Mouse (Mus musculus): ENCODE measurements around the gene Gpr68.
A peak's percentile ranks its signal among the peaks of the same experiment; 100 is the strongest.

Gpr68 gene

DNA sequence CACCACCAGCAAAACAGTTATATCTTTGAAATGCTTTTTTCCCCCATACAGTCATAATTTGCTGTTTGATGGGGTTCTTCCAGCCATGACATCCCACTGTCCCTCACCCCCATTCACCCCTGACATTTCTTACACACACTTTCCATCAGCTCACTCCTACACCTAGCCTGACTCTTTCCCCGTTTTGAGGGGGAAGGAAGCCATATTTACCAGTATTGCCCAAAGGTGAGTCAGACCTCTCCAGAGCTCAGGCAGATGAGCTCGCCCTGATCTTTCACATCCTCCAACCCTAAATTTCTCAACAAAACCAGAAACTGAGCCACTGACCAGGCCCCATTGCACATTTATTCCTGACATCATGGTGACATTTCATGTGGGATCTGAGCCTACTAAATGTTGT, 36.2 kb downstream of the Gpr68 start:
- DNase-seq (ENCODE audit: low spot score in 2 of 2): no peak

DNA sequence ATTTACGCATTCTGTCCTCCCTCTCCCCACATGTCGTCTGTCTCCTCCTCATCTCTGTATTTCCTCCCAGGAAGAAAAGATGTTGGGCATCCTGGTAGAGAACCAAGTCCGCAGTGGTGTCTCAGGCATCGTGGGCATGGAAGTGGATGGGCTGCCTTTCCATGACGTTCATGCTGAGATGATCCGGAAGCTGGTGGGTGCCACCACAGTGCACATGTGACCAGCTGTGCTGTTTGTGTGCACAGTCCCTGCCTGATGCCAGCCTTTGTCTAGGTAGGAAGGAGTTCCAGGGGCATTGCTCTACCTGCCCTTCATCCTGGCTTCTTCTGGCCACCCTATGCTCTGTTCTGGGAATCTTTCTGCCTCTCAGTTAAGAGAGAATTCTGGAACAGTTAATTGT, 36.8 kb downstream of the Gpr68 start:
- no peak for DNase-seq (ENCODE audit: low spot score in 2 of 2)

GRCm38 (mm10) chr12:100868049-100868622, 39.9 kb downstream of the Gpr68 start:
- DNase-seq (ENCODE audit: low spot score in 2 of 2): no peak

- no peak for DNase-seq (ENCODE audit: low spot score in 2 of 2)
Observed at GRCm38 (mm10) chr12:100867097-100867496, 40.9 kb downstream of the Gpr68 start.

DNA sequence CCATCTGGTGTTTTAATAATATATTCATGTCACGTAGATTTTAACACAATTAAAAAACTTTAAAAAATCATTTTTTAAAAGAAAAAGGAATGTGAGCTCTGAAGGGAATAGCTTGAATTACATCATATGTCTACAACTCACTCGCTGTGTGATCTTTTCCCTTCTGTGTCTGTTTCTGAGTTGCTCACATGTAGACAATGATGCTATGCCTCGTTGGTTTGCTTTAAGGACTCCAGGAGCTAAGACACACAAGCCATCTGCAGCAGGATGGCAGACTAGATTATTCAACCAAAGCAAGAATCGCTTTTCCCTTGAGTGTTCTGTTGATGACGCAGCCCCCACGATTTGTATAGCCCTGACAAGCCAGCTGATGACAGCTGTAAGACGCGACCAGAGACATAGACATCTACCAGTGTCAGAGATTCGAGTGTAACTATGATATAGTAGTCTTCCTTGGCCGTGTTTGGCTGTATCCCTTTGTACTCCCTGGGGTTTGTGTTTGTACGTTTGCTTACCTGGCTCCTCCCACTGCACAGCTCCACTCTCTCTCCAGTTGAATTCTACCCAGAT, 42.4 kb downstream of the Gpr68 start:
- no peak for DNase-seq (ENCODE audit: low spot score in 2 of 2)

DNA sequence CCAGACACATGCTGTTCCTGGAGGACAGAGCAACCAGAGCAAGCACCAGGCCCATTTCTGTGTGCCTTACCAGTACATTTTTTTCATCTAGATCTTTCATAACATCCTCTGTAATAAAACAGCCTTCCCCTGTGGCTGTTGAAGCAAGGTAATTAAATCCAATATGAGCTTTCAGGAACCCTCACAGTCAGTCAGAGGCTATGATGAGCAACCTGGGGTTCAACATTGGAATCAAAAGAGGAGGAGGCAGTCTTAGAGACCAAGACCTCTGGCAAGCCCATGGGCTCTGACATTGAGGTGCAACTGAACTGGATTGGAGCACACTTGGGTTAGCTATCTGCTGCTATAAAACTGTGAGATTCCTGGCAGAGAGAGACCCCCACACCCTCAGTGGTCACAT, 42.9 kb downstream of the Gpr68 start:
- DNase-seq (ENCODE audit: low spot score in 2 of 2): no peak

DNA sequence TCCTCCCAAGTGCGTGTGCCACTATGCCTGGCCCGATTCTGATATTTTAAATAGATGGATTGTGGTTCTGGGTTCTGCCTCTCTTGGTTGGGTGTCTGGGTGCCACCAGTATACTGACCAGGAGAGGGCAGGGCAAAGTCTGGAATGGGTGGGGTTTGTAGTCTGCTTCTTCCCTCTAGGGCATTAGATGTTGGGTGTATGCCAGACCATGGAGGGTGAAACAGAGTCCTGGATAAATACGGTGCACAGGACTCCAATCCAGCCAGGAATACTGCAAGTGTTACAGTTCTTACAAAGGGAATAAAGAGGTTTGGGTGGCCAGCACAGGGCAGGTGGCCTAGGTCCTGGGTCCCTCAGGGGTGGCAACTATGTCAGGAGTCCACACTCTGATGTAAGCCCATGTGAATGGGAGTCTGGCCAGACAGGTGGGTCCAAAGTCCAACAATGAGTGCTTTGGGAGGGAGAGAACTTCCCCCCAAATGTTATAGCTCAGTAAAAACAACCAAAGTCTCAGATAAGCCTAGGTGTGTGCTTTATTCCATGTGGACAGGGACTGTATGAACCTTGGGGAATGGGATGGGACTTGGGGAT, 45.0 kb downstream of the Gpr68 start:
- DNase-seq (ENCODE audit: low spot score in 2 of 2): no peak

DNA sequence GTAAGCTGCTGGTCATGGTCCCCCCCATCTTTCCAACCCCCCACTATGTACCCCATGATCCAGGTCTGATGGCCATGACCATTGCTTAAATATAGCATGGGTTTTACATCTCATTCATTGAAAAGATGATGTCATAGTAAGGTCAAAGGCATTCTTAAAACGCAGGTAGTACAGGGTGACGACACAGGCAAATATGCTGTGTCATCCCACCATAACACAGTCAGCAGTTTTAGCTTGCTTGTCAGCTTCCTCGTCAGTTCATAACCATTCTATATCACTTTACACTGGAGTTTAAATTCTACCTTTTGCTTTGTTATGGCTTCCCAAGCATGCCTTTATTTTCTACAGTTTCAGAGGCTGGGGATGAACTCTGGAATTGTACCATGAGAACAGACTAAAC, 45.7 kb downstream of the Gpr68 start:
- no peak for DNase-seq (ENCODE audit: low spot score in 2 of 2)

DNA sequence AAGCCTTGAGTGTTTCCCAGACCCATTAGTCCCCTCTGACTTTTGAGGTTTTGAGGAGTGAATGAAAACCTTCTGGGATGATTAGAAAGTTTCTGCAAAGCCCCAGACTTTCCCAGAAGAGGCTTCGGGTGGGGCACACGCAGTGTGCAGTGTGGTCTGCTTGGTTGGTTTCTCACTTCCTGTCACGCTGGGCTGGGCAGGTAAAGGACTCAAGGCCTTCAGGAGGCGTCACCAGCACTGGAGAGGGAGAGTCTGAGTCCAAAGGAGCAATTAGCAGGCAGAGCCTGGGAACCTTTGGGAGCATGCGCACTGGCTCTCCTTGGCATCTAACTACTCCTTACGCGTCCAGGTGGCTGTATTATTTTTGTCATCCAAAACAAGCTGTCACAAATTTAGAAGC, 50.2 kb downstream of the Gpr68 start:
- DNase-seq (ENCODE audit: low spot score in 2 of 2): no peak

- DNase-seq (ENCODE audit: low spot score in 2 of 2): no peak
Observed at GRCm38 (mm10) chr12:100856337-100856736, 51.7 kb downstream of the Gpr68 start.

DNA sequence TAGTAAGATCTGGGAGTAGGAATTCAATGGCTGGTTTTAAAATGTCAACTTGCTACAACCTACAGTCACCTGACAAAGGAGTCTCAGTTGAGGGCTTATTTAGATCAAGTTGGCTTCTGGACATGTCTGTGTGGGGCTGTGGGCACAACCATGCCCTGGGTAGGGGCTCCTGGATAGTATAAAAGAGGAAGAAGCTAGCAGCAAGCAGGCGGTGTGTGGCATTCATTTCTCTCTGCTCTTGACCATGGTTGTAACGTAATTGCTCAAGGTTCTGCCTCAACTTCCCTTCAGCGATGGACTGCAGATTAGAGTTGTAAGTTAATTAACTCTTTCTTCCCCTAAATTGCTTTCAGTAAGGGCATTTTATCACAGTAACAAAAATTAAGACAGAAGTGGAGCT, 55.6 kb downstream of the Gpr68 start:
- no peak for DNase-seq (ENCODE audit: low spot score in 2 of 2)

DNA sequence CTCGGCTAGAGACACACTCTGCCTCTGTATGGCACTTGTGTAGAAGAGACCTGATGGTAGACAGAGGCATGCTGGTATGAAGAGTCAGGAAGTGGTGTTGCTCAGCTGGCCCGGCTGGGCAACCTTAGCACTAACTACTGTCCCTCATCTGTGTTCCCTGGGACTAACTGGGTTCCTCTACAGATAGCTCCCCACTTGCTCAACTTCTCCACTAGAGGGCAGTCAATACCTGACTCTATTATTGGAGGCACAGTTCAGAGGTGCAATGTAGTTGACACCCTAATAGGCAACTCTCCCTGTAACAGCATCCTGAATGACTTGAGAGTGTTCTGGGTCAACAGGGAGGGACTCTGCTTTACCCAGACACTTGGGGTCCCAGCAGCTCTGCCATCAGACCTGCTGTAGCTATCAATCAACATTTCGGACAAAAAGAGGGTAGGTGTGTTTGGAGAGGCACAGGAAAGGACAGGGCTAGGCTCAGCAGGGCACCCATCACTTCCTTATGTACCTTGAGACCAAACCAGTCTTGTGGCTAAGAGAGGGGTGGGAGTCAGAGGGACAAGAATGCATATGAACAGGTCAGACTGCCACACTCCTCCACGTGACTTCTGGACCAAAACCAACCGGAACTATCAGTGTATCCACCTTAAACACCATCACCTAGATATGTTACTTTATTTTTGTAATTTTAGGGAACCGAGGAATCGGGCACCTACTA, 58.4 kb downstream of the Gpr68 start:
- peak; percentile 56 to 57 for DNase-seq (ENCODE audit: low spot score in 2 of 2)

DNA sequence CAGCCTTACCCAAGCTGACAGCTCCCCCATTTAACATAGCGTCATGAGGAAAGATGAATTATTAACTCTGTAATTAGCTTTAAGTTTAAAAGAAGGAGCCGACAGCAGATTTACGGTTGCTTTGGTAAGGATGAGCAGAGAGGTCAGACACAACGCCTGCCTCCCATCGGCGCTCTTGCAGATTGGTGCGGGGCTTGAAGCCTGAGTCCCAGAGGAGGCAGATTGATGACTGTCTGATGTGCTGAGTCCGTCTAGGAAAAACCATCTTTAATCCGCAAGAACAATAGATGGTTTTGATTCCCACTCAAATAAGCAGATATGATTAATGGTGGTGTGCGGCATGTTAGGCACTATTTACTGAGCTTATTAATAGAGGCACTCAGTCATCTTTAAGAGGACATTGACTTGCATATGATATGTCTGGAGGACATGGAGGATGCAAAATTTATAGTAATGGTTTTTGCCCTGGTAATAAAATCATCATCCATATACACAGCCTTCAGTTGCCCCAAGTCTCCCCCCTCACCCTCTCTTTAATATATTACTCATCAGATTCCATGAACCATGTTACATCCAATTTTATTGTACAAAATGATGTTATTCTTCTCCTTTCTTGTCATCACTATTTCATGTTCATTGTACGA, 60.4 kb downstream of the Gpr68 start:
- DNase-seq (ENCODE audit: low spot score in 2 of 2): peak in 1 of 2 experiments; percentile 9

- no peak for DNase-seq (ENCODE audit: low spot score in 2 of 2)
Observed at GRCm38 (mm10) chr12:100846566-100846965, 61.4 kb downstream of the Gpr68 start.

DNA sequence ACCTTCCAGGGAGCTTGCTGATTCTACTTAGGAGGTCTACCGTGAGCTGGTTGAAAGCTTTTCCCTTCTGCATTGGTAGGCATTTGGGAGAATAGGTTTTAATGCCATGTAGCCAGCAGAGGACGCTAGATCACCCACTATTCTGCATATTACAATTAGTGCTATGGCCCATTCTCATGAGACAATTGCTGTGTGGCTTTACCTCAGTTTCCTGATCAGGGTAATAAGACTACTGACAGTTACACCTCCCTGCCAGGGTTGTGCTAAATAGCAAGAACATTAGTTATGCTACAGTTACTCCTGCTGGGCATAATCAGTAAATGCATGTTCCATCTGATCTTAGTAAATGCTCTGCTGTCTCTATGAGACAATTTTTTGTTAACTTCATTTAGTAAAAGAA, 62.2 kb downstream of the Gpr68 start:
- DNase-seq (ENCODE audit: low spot score in 2 of 2): no peak

DNA sequence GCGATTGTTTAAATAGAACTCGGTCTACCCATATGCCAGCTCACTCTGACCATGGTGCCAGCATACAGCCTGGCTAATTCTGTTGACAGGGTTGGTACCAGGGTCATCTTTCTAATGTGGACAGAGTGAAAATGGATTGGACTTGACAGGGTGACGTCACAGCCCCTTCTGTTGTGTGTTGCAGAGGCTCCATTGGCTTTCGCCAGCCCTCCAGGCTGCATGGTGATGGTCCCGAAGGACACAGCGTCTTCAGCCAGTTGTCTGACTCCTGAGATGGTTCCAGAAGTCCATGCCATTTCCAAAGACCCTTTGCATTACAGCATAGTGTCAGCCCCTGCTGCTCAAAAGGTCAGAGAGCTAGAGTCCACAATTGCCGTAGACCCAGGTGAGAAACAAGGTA, 63.5 kb downstream of the Gpr68 start:
- no peak for DNase-seq (ENCODE audit: low spot score in 2 of 2)

DNA sequence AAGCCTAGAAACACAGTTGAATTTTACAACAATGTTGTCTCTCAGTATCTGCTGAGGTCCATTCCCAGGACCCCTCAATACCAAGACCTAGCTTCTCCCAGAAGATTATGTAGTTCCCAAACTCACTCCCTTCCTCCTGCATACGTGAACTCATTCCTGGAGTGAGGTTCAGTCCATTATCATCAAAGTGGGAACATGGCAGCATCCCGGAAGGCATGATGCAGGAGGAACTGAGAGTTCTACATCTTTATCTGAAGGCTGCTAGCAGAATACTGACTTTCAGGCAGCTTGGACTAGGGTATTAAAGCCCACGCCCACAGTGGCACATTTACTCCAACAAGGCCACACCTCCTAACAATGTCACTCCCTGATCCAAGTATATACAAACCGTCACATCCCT, 64.8 kb downstream of the Gpr68 start:
- DNase-seq (ENCODE audit: low spot score in 2 of 2): no peak

DNA sequence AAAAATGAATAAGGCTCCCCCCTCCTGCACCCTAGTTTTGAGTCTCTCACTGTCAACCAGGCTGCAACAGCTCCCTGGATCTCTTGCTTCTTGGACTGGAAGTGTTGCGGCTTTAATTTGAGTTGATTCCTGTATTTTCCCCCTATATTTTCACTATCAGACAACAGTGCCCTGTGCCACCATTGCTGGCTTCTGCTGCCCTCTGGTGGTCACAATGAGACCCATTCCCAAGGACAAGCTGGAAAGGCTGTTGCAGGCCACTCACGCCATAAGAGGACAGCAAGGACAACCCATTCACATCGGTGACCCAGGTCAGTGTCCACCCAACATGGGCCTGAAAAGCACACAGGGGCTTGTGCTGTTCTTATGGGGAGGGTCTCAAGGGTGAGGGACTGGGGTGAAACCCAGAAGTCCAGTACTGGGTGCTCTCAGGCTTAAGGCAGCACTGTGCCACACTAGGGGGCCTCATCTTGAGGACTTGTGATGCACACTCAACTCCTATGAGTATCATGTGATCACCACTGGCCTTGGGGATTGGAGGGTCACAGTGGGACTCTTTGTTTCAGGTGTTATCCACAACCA, 66.7 kb downstream of the Gpr68 start:
- peak; percentile 77 to 89 for DNase-seq (ENCODE audit: low spot score in 2 of 2)

DNA sequence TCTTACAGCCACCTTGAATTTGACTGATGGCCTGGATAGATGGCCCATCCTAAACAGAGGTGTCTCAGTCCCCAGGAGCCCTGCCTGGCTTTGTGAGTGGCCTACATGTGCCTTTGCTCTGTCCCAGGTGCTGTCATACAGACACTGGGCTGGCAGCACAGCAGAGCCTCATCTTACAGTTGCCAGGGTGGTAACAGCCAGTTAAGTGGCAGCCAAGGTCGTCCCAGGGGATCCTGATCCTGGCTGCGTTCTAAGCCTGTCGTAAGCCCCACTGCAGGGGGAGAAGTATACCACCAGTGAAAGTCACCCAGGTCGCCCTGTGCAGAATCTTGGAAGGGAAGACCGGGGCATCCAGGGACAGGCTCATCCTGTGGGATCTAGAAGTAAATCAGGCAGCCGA, 68.1 kb downstream of the Gpr68 start:
- no peak for DNase-seq (ENCODE audit: low spot score in 2 of 2)

GRCm38 (mm10) chr12:100839079-100839600, 68.9 kb downstream of the Gpr68 start:
- DNase-seq (ENCODE audit: low spot score in 2 of 2): no peak

GRCm38 (mm10) chr12:100837208-100837607, 70.8 kb downstream of the Gpr68 start:
- DNase-seq (ENCODE audit: low spot score in 2 of 2): no peak
